Mouse (Mus musculus) kidney, adult 2 months (tissue): ENCODE data around the gene Ahsa1. TPM values are rescaled to one million over a fixed set of nuclear protein-coding genes. Genes with fewer than 3 reads are reported as not detected.

Experiments used
- DNase-seq: peaks from one replicate; pipeline ENCODE4 v3.0.0; 2021
- H3K27ac ChIP-seq: fragments of 200-500 bp; 2 replicates; pipeline ENCODE4 v1.5.1; 2012; ENCODE audit warnings: low read depth, low read length, control low read depth, inconsistent platforms; ENCODE audit not compliant: insufficient read depth
- H3K27me3 ChIP-seq: fragments of 200-500 bp; replicated peaks from 2 replicates; pipeline ENCODE4 v1.6.1; 2012; ENCODE audit warnings: mild to moderate bottlenecking, moderate library complexity, low read length, inconsistent platforms; ENCODE audit not compliant: control insufficient read depth, insufficient read depth
- H3K36me3 ChIP-seq: fragments of 200-500 bp; 2 replicates; pipeline ENCODE4 v1.6.1; 2012; ENCODE audit warnings: mild to moderate bottlenecking, moderate library complexity, low read length, inconsistent platforms; ENCODE audit not compliant: control insufficient read depth, insufficient read depth
- H3K4me1 ChIP-seq: fragments of 200-500 bp; 2 replicates; pipeline ENCODE4 v1.6.1; 2011; ENCODE audit warnings: low read length; ENCODE audit not compliant: control insufficient read depth, insufficient read depth
- H3K4me3 ChIP-seq: fragments of 200-500 bp; 2 replicates; pipeline ENCODE4 v1.5.1; 2011; ENCODE audit warnings: mild to moderate bottlenecking, low read depth, low read length, control low read depth; ENCODE audit not compliant: insufficient read depth
- CTCF ChIP-seq: fragments of 200-500 bp; conservative IDR thresholded peaks from 2 replicates; pipeline ENCODE4 v1.5.1; 2011; ENCODE audit warnings: low read depth, mild to moderate bottlenecking, control low read depth, low read length, moderate library complexity, mixed read lengths; ENCODE audit not compliant: insufficient read depth, insufficient read length
- POLR2A ChIP-seq: fragments of 200-500 bp; IDR thresholded peaks from one replicate; pipeline ENCODE4 v1.6.1; 2011; ENCODE audit warnings: low read depth, low read length, control low read depth
- WGBS: fragments of 180-500 bp; shearing (Covaris S2); methylation state at CpG from one replicate; pipeline ENCODE4 v1.1.7; 2018; 5-methylcytosine and 5-hydroxymethylcytosine counted together
- polyA plus RNA-seq: library from polyadenylated mRNA; depleted of rRNA; stranded (reverse); fragments of >200 nt; gene quantifications from 2 replicates; pipeline ENCODE4 v1.2.3, GENCODE M21; 2012

The Ahsa1 gene
- polyA plus RNA-seq, 1 experiment: 78.5 TPM

- Histone ChIP-seq H3K36me3 (peaks cover 9% of the 10 kb centered on the region), H3K4me1 (no peaks in the 10 kb centered on the region), H3K27me3 (no peaks in the 10 kb centered on the region), H3K4me3 (no peak overlapping the region), H3K27ac (no peak overlapping the region)
- 82% methylated on average over 5 of the region's 5 CpGs for WGBS
- TF ChIP-seq CTCF (no peak), POLR2A (no peak)
- DNase-seq: no peak
Measured at GRCm38 (mm10) chr12:87236882-87237483, 29.3 kb upstream of the Ahsa1 start.

DNA sequence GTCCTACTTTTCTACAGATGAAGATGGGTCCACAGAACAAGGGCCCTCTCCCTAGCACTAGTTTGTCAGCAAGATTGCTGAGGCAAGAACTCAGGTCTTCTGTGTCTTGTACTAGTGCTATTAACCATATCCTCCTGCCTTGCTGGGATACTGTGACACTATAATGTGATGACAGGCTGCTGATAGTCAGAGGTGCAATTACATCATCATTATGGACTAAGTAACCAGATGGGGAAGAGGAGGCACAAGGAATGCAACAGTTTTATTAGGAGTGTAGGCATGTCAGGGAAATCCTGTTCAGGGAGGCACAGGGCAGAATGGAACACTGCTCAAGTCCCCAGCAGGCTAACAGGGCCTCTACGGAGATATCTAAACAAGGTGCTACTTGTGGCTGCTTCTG lies 27.6 kb upstream of the Ahsa1 start, which contains the start of gene Noxred1:
Gene Noxred1, minus strand, starts transcription at position 101 of the 400 bp plus-strand sequence.
- H3K27me3 ChIP-seq: no peaks in the 10 kb centered on the region
- no peak for TF ChIP-seq CTCF
- no peak for TF ChIP-seq POLR2A
- no peak within 1 kb of the TSS for H3K27ac ChIP-seq
- peaks cover 11% of the 10 kb centered on the region for H3K36me3 ChIP-seq
- H3K4me3 ChIP-seq: no peak within 1 kb of the TSS
- no peaks in the 10 kb centered on the region for H3K4me1 ChIP-seq
- DNase-seq: no peak
- 95% methylated on average over 1 of the region's 1 CpGs for WGBS

GRCm38 (mm10) chr12:87250161-87250560 lies 16.1 kb upstream of the Ahsa1 start:
- H3K4me3 ChIP-seq: no peak overlapping the region
- no peaks in the 10 kb centered on the region for H3K4me1 ChIP-seq
- 93% methylated on average over 6 of the region's 6 CpGs for WGBS
- no peak for DNase-seq
- TF ChIP-seq POLR2A (no peak), CTCF (no peak)
- H3K27me3 ChIP-seq: no peaks in the 10 kb centered on the region
- peaks cover 8% of the 10 kb centered on the region for H3K36me3 ChIP-seq
- H3K27ac ChIP-seq: no peak overlapping the region

GRCm38 (mm10) chr12:87253878-87254277 lies 12.4 kb upstream of the Ahsa1 start:
- peaks cover 4% of the 10 kb centered on the region for H3K36me3 ChIP-seq
- TF ChIP-seq POLR2A (no peak), CTCF (no peak)
- H3K4me3 ChIP-seq: no peak overlapping the region
- no peaks in the 10 kb centered on the region for H3K4me1 ChIP-seq
- no peaks in the 10 kb centered on the region for H3K27me3 ChIP-seq
- no peak overlapping the region for H3K27ac ChIP-seq
- no peak for DNase-seq
- WGBS: 97% methylated on average over 6 of the region's 6 CpGs

DNA sequence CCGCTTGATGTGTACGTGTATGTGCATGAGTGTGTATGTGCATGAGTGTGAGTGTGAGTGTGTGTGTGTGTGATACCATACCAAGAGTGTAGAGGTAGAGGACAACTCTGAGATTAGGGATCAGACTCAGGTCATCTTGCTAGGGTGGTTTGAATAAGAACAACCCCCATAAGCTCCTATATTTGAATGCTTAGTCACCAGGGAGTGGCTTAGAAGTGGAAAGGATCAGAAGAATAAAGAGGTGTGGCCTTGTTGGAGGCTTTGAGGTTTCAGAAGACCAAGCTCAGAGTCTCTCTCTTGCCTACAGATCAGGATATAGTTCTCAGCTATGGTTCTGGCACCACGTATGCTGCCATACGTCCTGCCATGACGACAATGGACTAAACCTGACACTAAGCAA lies 9.7 kb upstream of the Ahsa1 start:
- no peaks in the 10 kb centered on the region for H3K27me3 ChIP-seq
- TF ChIP-seq POLR2A: no peak
- TF ChIP-seq CTCF: no peak
- no peaks in the 10 kb centered on the region for H3K4me1 ChIP-seq
- WGBS: 95% methylated on average over 5 of the region's 5 CpGs
- H3K36me3 ChIP-seq: peaks cover 3% of the 10 kb centered on the region
- no peak for DNase-seq
- H3K27ac ChIP-seq: no peak overlapping the region
- no peak overlapping the region for H3K4me3 ChIP-seq

- no peak overlapping the region for H3K27ac ChIP-seq
- no peak overlapping the region for H3K4me3 ChIP-seq
- WGBS: 94% methylated on average over 8 of the region's 8 CpGs
- no peak for DNase-seq
- H3K36me3 ChIP-seq: peaks cover 3% of the 10 kb centered on the region
- TF ChIP-seq POLR2A: no peak
- TF ChIP-seq CTCF: no peak
- no peaks in the 10 kb centered on the region for H3K4me1 ChIP-seq
- H3K27me3 ChIP-seq: no peaks in the 10 kb centered on the region
Measured at GRCm38 (mm10) chr12:87260562-87260961, 5.7 kb upstream of the Ahsa1 start.

GRCm38 (mm10) chr12:87265444-87265843 lies 835 bp upstream of the Ahsa1 start:
- 6% methylated on average over 11 of the region's 11 CpGs for WGBS

More at GRCm38 (mm10) chr12:87265444-87265843, 835 bp upstream of the Ahsa1 start:
- no peaks in the 10 kb centered on the region; the same call in 1 of the 2 replicates for H3K36me3 ChIP-seq
- DNase-seq: no peak
- TF ChIP-seq POLR2A: no peak
- TF ChIP-seq CTCF: no peak
- peak overlapping the region; percentile 85 for H3K4me3 ChIP-seq
- no peaks in the 10 kb centered on the region for H3K27me3 ChIP-seq
- no peak overlapping the region; the same call in 1 of the 2 replicates for H3K27ac ChIP-seq
- H3K4me1 ChIP-seq: 0 out of 2 replicates have a peak, but pooled peaks cover 4% of the 10 kb centered on the region
